Mouse (Mus musculus) intestine, embryonic 16.5 days (tissue): ENCODE results near the gene Evpl. TPM values are rescaled to one million over a fixed set of nuclear protein-coding genes. Genes with fewer than 3 reads are reported as not detected.
A peak's percentile ranks its signal among the peaks of the same experiment; 100 is the strongest.

Source experiments
- ATAC-seq: fragments of 200-750 bp; cut with Nextera tagmentation; 2 replicates; pipeline ENCODE4 v1.8.0; 2017; ENCODE audit warnings: moderate TSS enrichment, moderate library complexity
- H3K27ac ChIP-seq: fragments of 300-500 bp; sonication (generic); 2 replicates; pipeline ENCODE4 v1.5.1; 2014; ENCODE audit warnings: mild to moderate bottlenecking, low read length
- H3K27me3 ChIP-seq: fragments of 300-500 bp; sonication (generic); replicated peaks from 2 replicates; pipeline ENCODE4 v1.6.1; 2014; ENCODE audit warnings: low read length, control low read depth, mixed read lengths; ENCODE audit not compliant: control insufficient read depth, insufficient read depth
- H3K36me3 ChIP-seq: fragments of 300-500 bp; sonication (generic); 2 replicates; pipeline ENCODE4 v1.6.1; 2014; ENCODE audit warnings: low read length, control low read depth; ENCODE audit not compliant: control insufficient read depth, insufficient read depth
- H3K4me1 ChIP-seq: fragments of 300-500 bp; sonication (generic); 2 replicates; pipeline ENCODE4 v1.6.1; 2014; ENCODE audit warnings: low read length, control low read depth, mixed read lengths; ENCODE audit not compliant: control insufficient read depth, insufficient read depth
- H3K4me2 ChIP-seq: fragments of 300-500 bp; sonication (generic); 2 replicates; pipeline ENCODE4 v1.6.1; 2014; ENCODE audit warnings: low read depth, low read length, control low read depth
- H3K4me3 ChIP-seq: fragments of 300-500 bp; sonication (generic); 2 replicates; pipeline ENCODE4 v1.5.1; 2014; ENCODE audit warnings: mild to moderate bottlenecking, low read length
- H3K9ac ChIP-seq: fragments of 300-500 bp; sonication (generic); 2 replicates; pipeline ENCODE4 v1.6.1; 2014; ENCODE audit warnings: low read depth, low read length
- H3K9me3 ChIP-seq: fragments of 300-500 bp; sonication (generic); 2 replicates; pipeline ENCODE4 v1.6.1; 2016; ENCODE audit warnings: low read length, control low read depth; ENCODE audit not compliant: control insufficient read depth
- WGBS: fragments of 180-500 bp; shearing (Covaris S2); extraction: QIAGEN DNeasy Blood & Tissue Kit; methylation state at CpG from one replicate; pipeline ENCODE4 v1.1.7; 2014; 5-methylcytosine and 5-hydroxymethylcytosine counted together
- polyA plus RNA-seq: library from polyadenylated mRNA; unstranded; fragments of >200 nt; fragmentation: Nextera tagmentation; extraction: Ambion mirVana; gene quantifications from 2 replicates; pipeline ENCODE4 v1.2.1, GENCODE M21; 2015

Gene Evpl
- polyA plus RNA-seq, 1 experiment from 2014 or later, result 1.9 TPM

DNA sequence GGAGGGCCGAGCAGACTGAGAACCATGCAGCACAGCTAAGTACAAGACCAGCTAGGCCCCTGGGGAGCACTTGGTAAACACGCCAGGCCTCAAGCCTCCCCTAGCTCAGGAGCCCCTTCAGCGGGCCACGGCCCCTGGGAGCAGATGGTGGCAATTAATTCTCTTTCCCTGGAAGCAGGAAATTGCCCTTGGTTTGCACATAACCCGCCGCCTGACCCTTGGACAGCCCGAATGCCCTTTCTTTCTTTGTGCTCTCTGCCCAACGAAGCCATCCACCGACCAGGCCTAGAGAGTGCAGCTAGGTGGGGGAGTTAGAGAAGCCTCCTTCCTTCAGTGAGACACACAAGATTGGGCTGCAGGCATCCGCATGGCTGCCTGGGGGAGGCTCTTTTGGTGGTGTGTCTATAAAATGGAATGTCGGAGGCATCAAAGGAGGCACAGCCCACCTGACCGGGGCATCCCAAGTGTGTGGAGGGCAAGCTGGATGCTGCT, 3.9 kb upstream of the Evpl start:
- Histone ChIP-seq H3K27me3 (no peaks in the 10 kb centered on the region), H3K27ac (peak overlapping the region; percentile 69), H3K4me3 (no peak overlapping the region), H3K36me3 (peaks cover 13% of the 10 kb centered on the region; the same call in 1 of the 2 replicates), H3K9me3 (no peaks in the 10 kb centered on the region), H3K4me2 (0 out of 2 replicates have a peak overlapping the region, but pooled peaks have one; percentile 1), H3K4me1 (peaks cover 24% of the 10 kb centered on the region), H3K9ac (peak overlapping the region; percentile 65)
- ATAC-seq, result peak; percentile 39
- 31% methylated on average over 12 of the region's 12 CpGs for WGBS

DNA sequence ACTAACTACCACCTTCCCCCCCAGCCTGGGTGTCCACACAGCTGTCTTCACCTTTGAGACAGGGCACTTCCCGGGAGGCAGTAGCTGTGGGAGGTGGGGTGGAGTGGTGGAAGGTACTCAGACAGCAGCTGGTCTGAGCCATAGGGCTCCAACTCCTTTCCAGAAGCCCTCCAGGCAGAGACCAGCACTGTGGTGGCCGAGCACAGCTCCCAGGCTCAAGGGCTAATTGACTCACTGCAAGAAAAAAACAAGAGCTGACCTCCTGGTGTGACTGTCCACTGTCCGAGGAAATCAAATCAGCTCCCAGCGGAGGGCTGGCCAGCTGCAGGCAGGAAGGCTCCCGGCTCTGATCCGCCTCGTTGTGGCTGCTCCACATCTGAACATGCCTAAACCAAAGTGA, 1.9 kb upstream of the Evpl start:
- Histone ChIP-seq H3K9me3 (no peaks in the 10 kb centered on the region), H3K4me3 (no peak overlapping the region), H3K27ac (0 out of 2 replicates have a peak overlapping the region, but pooled peaks have one; percentile 11), H3K36me3 (0 out of 2 replicates have a peak, but pooled peaks cover 4% of the 10 kb centered on the region), H3K9ac (no peak overlapping the region), H3K4me2 (no peak overlapping the region), H3K27me3 (no peaks in the 10 kb centered on the region), H3K4me1 (peaks cover 24% of the 10 kb centered on the region)
- WGBS, result 41% methylated on average over 7 of the region's 7 CpGs
- ATAC-seq, result no peak

DNA sequence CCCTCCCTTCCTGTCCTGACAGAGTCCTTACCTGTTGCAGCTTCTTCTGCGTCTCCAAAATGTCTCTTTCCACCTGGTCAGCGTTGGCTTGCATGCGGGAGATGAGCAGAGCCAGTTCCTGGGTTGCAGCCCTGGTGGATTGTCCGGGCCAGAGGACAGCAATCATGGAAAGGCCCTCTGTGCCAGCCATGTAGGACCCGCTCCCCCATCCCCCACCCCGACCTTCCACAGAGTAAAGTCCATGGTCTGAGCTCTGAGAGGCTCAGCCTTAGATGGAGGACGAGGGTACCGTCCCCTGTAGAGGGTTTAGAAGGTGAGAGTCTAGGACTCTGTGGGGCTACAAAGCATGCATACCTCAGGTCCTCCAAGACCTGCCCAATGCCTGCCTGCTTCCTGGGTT, 3.0 kb downstream of the Evpl start:
- no peak overlapping the region for H3K27ac ChIP-seq
- no peak overlapping the region for H3K4me2 ChIP-seq
- H3K36me3 ChIP-seq, result no peaks in the 10 kb centered on the region
- H3K9ac ChIP-seq, result no peak overlapping the region
- no peaks in the 10 kb centered on the region for H3K9me3 ChIP-seq
- H3K4me3 ChIP-seq, result no peak overlapping the region
- H3K4me1 ChIP-seq, result peaks cover 6% of the 10 kb centered on the region
- ATAC-seq, result no peak
- no peaks in the 10 kb centered on the region for H3K27me3 ChIP-seq
- WGBS, result 84% methylated on average over 8 of the region's 8 CpGs

DNA sequence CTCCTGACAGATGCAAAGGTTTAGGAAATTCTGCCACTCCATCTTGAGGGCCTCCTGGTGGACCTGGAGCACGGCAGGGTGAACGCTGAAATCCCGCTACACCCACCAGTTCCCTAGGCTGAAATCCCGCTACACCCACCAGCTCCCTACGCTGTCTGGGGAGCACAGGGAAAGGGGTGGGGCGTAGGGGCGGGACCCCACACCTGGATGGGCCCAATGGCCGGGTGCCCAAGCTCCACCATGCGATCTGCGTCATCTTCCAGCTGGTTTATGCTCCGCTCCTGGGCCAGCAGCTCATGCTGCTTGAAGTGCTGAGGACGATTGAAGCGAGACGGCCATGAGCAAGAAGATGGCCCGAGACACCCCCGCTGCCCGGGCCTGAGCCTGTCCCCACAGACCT, 5.5 kb downstream of the Evpl start:
- no peak overlapping the region for H3K4me2 ChIP-seq

DNA sequence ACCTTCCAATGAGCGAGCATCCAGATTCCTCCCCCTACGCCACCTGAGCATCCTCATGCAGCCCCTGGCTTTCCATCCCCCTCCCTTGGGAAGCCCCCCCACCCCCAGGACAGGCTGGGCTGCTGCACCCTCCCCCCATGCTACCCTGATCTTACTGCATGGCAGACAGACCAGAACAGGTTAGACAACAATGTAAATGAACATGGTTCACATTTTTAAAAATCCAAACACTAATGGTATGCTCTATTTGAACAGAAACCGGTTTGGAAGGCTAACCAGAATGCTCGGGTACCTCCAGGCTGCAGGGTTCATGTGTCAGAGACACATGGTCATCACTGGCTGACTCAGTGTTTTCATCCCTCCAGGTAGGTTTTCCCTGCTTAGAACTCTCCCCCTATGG, 9.2 kb downstream of the Evpl start:
- Histone ChIP-seq H3K4me2 (no peak overlapping the region), H3K9ac (no peak overlapping the region), H3K36me3 (no peaks in the 10 kb centered on the region), H3K9me3 (no peaks in the 10 kb centered on the region), H3K27me3 (no peaks in the 10 kb centered on the region), H3K4me3 (no peak overlapping the region), H3K4me1 (no peaks in the 10 kb centered on the region), H3K27ac (no peak overlapping the region)
- WGBS, result 61% methylated on average over 4 of the region's 4 CpGs
- ATAC-seq, result no peak

More for the DNA sequence above, 5.5 kb downstream of the Evpl start:
- no peak for ATAC-seq
- no peaks in the 10 kb centered on the region; the same call in 1 of the 2 replicates for H3K4me1 ChIP-seq
- H3K4me3 ChIP-seq, result no peak overlapping the region
- 41% methylated on average over 17 of the region's 17 CpGs for WGBS
- no peaks in the 10 kb centered on the region for H3K9me3 ChIP-seq
- H3K36me3 ChIP-seq, result no peaks in the 10 kb centered on the region
- H3K27ac ChIP-seq, result no peak overlapping the region
- no peaks in the 10 kb centered on the region for H3K27me3 ChIP-seq
- peak overlapping the region; percentile 25 for H3K9ac ChIP-seq

DNA sequence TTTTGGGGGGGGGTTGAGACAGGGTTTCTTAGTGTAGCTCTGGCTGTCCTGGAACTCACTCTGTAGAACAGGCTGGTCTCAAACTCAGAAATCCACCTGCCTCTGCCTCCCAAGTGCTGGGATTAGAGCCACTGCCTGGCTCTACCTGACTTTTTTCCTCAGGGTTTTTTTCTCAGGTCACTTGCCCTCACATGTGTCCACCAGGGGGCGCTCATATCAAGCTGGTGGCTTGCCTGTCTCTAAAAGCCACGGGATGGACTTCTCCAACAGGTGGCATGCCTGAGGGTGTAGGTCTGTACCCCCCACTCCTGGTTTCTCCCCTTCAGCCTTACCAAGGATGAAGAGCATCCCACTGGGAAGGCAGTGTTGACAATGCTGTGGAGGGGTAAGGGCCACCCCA, 11.5 kb downstream of the Evpl start:
- Histone ChIP-seq H3K27me3 (0 out of 2 replicates have a peak, but pooled peaks cover 5% of the 10 kb centered on the region), H3K4me2 (no peak overlapping the region), H3K9ac (no peak overlapping the region), H3K4me3 (no peak overlapping the region), H3K36me3 (no peaks in the 10 kb centered on the region), H3K9me3 (peaks cover 3% of the 10 kb centered on the region; the same call in 1 of the 2 replicates), H3K27ac (no peak overlapping the region), H3K4me1 (peaks cover 10% of the 10 kb centered on the region)
- WGBS, result 5% methylated on average over 2 of the region's 2 CpGs
- peak; percentile 22; the same call in 1 of the 2 replicates for ATAC-seq

DNA sequence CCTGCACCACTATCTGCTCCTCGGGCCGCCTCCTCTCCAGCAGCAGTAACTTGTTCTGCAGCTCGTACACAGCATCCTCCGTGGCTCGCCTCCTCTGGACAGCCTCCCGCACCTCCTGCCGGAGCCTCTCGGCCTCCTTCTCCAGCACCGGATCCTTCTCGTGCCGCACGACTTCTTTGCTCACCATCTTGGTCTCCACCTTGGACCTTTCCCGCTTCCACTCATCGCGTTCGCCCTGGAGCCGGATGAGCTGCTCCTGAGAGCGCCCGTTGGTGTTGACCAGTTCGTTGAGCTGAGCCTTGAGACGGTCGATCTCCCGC, 15.2 kb downstream of the Evpl start:
- H3K4me2 ChIP-seq, result peak overlapping the region; percentile 63
- H3K36me3 ChIP-seq, result no peaks in the 10 kb centered on the region
- no peak overlapping the region for H3K27ac ChIP-seq
- no peak for ATAC-seq
- H3K4me1 ChIP-seq, result peaks cover 31% of the 10 kb centered on the region
- H3K4me3 ChIP-seq, result peak overlapping the region; percentile 39
- peak overlapping the region; percentile 59 for H3K9ac ChIP-seq
- H3K27me3 ChIP-seq, result 0 out of 2 replicates have a peak, but pooled peaks cover 5% of the 10 kb centered on the region
- WGBS, result 24% methylated on average over 23 of the region's 23 CpGs
- peaks cover 3% of the 10 kb centered on the region; the same call in 1 of the 2 replicates for H3K9me3 ChIP-seq

DNA sequence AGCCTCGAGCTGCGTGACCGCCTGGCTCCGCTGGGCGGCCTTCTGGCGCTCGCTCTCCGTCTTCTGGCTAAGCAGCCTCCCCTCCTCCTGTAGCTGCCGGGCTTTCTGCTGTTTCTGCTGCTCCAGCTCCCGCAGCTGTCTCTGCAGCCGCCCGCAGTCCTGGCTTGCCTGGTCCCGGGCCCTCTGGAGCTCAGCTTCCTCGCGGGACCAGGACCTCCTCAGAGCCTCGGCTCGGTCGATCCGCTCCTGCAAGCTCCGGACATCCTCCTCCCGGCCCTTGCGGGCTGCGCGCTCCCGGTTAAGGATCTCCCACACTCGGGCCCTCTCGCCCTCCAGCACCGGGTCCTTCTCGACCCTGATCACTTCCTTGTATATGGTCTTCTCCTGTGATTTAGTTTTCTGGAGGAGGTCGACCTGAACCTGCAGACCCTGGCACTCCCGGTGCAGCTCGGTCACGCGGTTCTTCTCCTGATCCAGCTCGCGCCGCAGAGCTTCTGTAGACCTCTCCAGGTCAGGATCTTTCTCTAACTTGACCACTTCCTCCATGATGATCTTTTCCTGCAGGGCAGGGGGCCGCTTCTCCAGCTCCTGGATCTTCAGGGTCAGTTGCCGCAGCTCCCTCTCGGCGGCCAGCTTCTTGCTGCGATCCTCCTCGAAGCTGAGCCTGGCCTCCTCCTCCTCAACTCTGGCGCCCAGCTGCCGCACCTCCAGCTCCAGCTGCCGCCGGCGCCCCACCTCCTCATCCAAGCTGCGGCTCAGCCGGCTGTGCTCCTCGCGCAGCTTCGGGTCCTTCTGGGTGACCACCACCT, 15.7 kb downstream of the Evpl start:
- 22% methylated on average over 53 of the region's 53 CpGs for WGBS
- 0 out of 2 replicates have a peak, but pooled peaks cover 5% of the 10 kb centered on the region for H3K27me3 ChIP-seq
- peaks cover 3% of the 10 kb centered on the region; the same call in 1 of the 2 replicates for H3K9me3 ChIP-seq
- H3K4me1 ChIP-seq, result peaks cover 31% of the 10 kb centered on the region
- H3K9ac ChIP-seq, result peak overlapping the region; percentile 59
- H3K36me3 ChIP-seq, result no peaks in the 10 kb centered on the region
- H3K4me3 ChIP-seq, result peak overlapping the region; percentile 39
- H3K27ac ChIP-seq, result no peak overlapping the region
- H3K4me2 ChIP-seq, result peak overlapping the region; percentile 63
- no peak for ATAC-seq

DNA sequence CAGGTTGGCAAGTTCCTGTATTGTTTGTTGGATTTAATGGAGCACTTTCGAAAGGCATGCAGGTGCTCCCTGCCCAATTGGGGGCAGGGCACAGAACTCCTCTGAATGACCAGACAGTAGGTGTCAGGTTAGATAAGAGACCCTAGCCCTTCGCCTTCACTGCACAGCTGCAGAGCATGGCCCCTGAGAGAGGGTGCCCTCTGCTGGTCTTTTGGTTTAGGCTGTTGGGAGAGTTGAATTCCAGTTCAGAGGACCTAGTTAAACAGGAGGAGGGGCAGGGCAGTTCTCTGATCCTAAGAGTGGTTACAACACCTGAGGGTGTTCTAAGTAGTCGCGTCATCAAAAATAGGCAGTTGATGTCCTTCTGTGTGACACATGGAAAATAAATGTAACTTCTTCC, 18.0 kb downstream of the Evpl start:
- Histone ChIP-seq H3K4me3 (no peak overlapping the region), H3K4me2 (no peak overlapping the region), H3K36me3 (no peaks in the 10 kb centered on the region), H3K9me3 (peaks cover 3% of the 10 kb centered on the region; the same call in 1 of the 2 replicates), H3K27me3 (0 out of 2 replicates have a peak, but pooled peaks cover 5% of the 10 kb centered on the region), H3K4me1 (peaks cover 31% of the 10 kb centered on the region), H3K9ac (0 out of 2 replicates have a peak overlapping the region, but pooled peaks have one; percentile 10), H3K27ac (peak overlapping the region; percentile 58)
- WGBS, result 17% methylated on average over 4 of the region's 4 CpGs
- peak; percentile 47 for ATAC-seq
